Mouse (Mus musculus): ENCODE measurements around the gene Tas1r3. TPM values are rescaled to one million over a fixed set of nuclear protein-coding genes. Genes with fewer than 3 reads are reported as not detected.
A peak's percentile ranks its signal among the peaks of the same experiment; 100 is the strongest.

The Tas1r3 gene
- polyA plus RNA-seq, 1 experiment = 0.08 TPM

DNA sequence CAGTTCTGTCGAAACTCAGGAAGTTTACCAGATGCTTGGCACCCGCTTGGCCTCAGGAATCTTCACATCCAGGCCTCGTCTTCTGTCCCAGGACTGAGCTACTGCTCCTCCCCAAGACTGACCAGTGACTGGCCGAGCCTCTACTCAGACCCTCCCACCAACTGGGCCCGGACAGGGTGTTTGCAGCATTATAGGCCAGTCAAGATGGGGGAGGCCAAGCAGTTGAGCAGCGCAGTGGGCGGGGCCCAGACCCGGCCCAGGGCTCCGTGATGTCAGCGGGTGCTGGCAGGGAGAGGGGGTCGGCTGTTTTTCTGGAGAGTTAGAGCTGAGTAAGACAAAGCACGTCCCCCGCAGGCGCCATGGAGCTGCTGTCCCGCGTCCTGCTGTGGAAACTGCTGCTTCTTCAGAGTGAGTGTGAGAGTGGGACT lies 23.7 kb downstream of the Tas1r3 start, which contains the start of gene Mxra8:
Gene Mxra8 (plus strand): TSS at position 198 of the 428 bp plus-strand sequence.
- Histone ChIP-seq H3K79me2 (ENCODE audit: control insufficient read depth, insufficient read depth) (peaks cover 14% of the 10 kb centered on the region), H3K79me3 (ENCODE audit: low read depth) (peaks cover 4% of the 10 kb centered on the region), H3K4me3 (ENCODE audit: insufficient read depth, poor library complexity, severe bottlenecking) (peak within 1 kb of the TSS; percentile 37), H3K27me3 (ENCODE audit: control insufficient read depth, insufficient read depth, insufficient read length) (no peaks in the 10 kb centered on the region), H3ac (ENCODE audit: control insufficient read depth, insufficient read length, low read depth) (peak within 1 kb of the TSS; percentile 77), H3K36me3 (ENCODE audit: control insufficient read depth, insufficient read depth) (peaks cover 9% of the 10 kb centered on the region)
- TF ChIP-seq MYOG (IDR thresholded peaks at IDR 0.05; ENCODE audit: control insufficient read depth, extremely low read depth, insufficient read length) = no peak
- no peak for TF ChIP-seq USF1 (IDR thresholded peaks at IDR 0.05; ENCODE audit: low read depth)
- no peak for TF ChIP-seq MYOD1 (IDR thresholded peaks at IDR 0.05; ENCODE audit: control insufficient read depth, insufficient read length, low read depth)

DNA sequence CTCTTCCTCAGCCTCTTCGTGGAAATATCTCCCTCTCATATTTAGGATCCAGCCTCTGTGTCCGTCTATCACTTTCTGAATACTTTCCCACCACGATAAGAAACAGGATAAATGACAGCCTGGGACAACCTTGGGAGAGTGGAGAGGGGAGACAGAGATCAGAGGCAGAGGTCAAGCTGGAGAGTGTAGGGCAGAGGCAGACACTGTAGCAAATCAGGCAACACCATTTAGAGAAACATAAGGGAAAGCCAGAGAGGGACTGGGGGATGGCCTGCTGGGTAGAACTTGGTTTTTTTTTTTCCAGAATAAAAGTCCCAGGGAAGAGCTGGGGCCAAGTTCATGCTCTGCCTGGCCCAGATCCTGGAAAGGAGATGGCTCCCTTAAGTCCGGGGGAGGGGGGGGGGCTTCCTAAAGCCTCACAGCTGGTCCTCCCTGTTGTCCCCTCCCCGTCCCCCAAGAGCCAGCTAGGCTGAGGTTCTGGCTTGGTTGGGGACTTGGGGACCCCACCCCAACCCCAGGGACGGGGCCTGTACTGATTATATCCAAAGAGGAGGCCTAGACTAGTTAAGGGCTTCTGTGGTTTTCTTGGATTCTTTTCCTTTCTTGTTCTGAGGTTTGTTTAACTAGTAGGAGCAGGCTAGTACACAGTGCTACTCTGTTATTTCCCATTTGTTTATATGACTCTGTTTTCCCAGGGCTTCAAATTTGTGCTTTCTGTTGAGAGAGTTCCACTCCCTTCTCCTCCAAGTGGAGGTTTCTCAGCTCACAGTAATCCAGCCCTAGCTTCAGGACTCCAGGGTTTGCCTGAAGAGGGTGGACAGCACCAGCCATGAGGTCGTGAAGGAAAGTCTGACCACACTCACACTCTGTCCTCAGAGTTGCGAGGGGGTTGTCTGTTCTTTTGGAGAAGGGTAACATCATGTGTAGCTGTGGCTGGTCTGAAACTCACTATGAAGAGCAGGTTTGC lies 24.7 kb downstream of the Tas1r3 start:
- TF ChIP-seq CEBPB (IDR thresholded peaks at IDR 0.05; ENCODE audit: low read depth) = no peak
- no peak for TF ChIP-seq USF1 (IDR thresholded peaks at IDR 0.05; ENCODE audit: low read depth)
- no peak for TF ChIP-seq MAX (IDR thresholded peaks at IDR 0.05)
- no peak for TF ChIP-seq CTCF (IDR thresholded peaks at IDR 0.05; ENCODE audit: control insufficient read depth, insufficient read depth, insufficient read length)
- no peak for TF ChIP-seq MYOG (IDR thresholded peaks at IDR 0.05; ENCODE audit: control insufficient read depth, extremely low read depth, insufficient read length)
- TF ChIP-seq FOSL1 (IDR thresholded peaks at IDR 0.05; ENCODE audit: insufficient read depth, low read length, poor library complexity, severe bottlenecking) = no peak
- no peak for TF ChIP-seq MYOD1 (IDR thresholded peaks at IDR 0.05; ENCODE audit: control insufficient read depth, insufficient read length, low read depth)
- H3ac ChIP-seq (ENCODE audit: control insufficient read depth, insufficient read length, low read depth) = peak overlapping the region; percentile 29
- H3K36me3 ChIP-seq (ENCODE audit: control insufficient read depth, insufficient read depth) = peaks cover 10% of the 10 kb centered on the region
- H3K27me3 ChIP-seq (ENCODE audit: control insufficient read depth, insufficient read depth, insufficient read length) = no peaks in the 10 kb centered on the region
- peaks cover 14% of the 10 kb centered on the region for H3K79me2 ChIP-seq (ENCODE audit: control insufficient read depth, insufficient read depth)
- H3K79me3 ChIP-seq (ENCODE audit: low read depth) = peaks cover 6% of the 10 kb centered on the region
- H3K4me3 ChIP-seq (ENCODE audit: insufficient read depth, poor library complexity, severe bottlenecking) = no peak overlapping the region

DNA sequence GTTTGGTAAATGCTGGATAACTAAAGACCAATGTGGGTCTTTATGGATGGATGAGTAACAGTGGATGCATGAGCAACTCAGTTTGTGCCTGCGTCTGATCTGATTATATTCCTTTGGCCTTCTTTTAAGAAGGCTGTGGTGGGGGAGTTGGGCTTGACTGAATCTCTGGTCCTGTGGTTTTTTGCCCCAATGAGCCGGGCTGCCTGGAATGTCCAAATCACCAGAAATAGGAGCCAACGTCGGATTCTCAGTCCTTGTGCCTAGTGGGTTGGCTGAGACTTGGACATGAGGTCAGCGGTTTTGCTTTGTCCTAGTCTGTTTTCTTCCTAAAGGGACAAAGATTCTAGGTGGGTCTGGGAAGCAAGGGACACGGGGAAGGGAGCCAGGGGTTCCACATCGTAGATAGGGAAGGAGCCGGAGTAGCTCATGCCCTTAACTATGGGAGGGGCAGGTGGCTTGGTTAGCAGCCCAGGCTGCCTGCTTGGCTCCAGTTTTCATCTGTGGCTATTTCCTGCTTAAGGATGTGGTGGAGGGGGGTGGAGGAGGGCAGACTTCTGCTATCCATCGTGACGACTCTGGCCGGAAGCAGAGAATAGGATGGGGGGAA lies 25.7 kb downstream of the Tas1r3 start:
- Histone ChIP-seq H3K4me3 (ENCODE audit: insufficient read depth, poor library complexity, severe bottlenecking) (no peak overlapping the region), H3K27me3 (ENCODE audit: control insufficient read depth, insufficient read depth, insufficient read length) (no peaks in the 10 kb centered on the region), H3K36me3 (ENCODE audit: control insufficient read depth, insufficient read depth) (peaks cover 14% of the 10 kb centered on the region), H3K79me3 (ENCODE audit: low read depth) (peaks cover 13% of the 10 kb centered on the region), H3ac (ENCODE audit: control insufficient read depth, insufficient read length, low read depth) (peak overlapping the region; percentile 14), H3K79me2 (ENCODE audit: control insufficient read depth, insufficient read depth) (peaks cover 22% of the 10 kb centered on the region)
- TF ChIP-seq USF1 (IDR thresholded peaks at IDR 0.05; ENCODE audit: low read depth) = no peak
- TF ChIP-seq MAX (IDR thresholded peaks at IDR 0.05) = peak; percentile 17

DNA sequence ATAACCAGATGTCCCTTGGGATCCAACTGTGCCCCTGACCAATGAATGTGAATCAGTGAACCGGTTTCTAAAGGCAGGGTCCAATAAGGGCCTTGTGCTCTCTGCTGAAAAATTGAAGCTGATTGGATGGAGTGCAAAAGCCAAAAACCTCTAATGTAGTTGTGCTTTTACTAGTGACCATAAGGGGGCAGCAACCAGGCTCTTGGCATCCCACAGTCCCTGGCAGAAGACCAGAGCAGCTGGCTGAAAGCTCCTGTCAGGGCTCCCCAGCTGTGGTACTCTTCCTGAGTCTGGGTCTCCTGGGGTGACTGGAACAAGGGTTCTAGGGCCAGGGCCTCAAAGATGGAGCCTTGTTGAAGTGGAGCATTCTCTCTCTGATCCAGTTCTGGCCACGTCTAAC lies 29.3 kb downstream of the Tas1r3 start:
- TF ChIP-seq FOSL1 (IDR thresholded peaks at IDR 0.05; ENCODE audit: insufficient read depth, low read length, poor library complexity, severe bottlenecking) = no peak
- peak; percentile 42 for TF ChIP-seq CTCF (IDR thresholded peaks at IDR 0.05; ENCODE audit: control insufficient read depth, insufficient read depth, insufficient read length)
- TF ChIP-seq MYOD1 (IDR thresholded peaks at IDR 0.05; ENCODE audit: control insufficient read depth, insufficient read length, low read depth) = no peak
- TF ChIP-seq USF1 (IDR thresholded peaks at IDR 0.05; ENCODE audit: low read depth) = no peak
- no peak for TF ChIP-seq MAX (IDR thresholded peaks at IDR 0.05)
- no peak for TF ChIP-seq MYOG (IDR thresholded peaks at IDR 0.05; ENCODE audit: control insufficient read depth, extremely low read depth, insufficient read length)
- TF ChIP-seq CEBPB (IDR thresholded peaks at IDR 0.05; ENCODE audit: low read depth) = no peak
- no peak overlapping the region for H3K4me3 ChIP-seq (ENCODE audit: insufficient read depth, poor library complexity, severe bottlenecking)
- no peaks in the 10 kb centered on the region for H3K27me3 ChIP-seq (ENCODE audit: control insufficient read depth, insufficient read depth, insufficient read length)
- peaks cover 11% of the 10 kb centered on the region for H3K36me3 ChIP-seq (ENCODE audit: control insufficient read depth, insufficient read depth)
- peaks cover 16% of the 10 kb centered on the region for H3K79me3 ChIP-seq (ENCODE audit: low read depth)
- H3ac ChIP-seq (ENCODE audit: control insufficient read depth, insufficient read length, low read depth) = no peak overlapping the region
- H3K79me2 ChIP-seq (ENCODE audit: control insufficient read depth, insufficient read depth) = peaks cover 19% of the 10 kb centered on the region

DNA sequence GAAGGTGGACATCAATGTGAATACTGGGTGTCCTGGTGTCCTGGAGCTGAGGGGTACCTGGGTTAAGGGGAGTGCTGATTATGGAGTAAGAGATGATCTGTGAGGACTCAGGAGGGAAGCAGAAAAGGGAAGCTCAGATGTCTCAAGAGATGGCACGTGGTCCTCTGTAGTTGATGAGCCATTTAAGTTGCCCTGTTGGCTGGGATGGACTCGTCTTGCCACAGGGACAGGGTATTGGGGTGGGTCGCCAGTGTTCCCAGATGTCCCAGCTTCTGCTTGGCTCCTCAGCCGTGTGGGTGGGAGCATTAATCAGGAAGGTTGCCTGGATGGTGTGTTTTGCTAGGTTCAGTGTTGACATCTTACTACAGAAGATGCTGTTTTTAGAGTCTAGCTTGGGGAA lies 29.9 kb downstream of the Tas1r3 start:
- TF ChIP-seq MYOG (IDR thresholded peaks at IDR 0.05; ENCODE audit: control insufficient read depth, extremely low read depth, insufficient read length) (no peak), MYOD1 (IDR thresholded peaks at IDR 0.05; ENCODE audit: control insufficient read depth, insufficient read length, low read depth) (no peak), USF1 (IDR thresholded peaks at IDR 0.05; ENCODE audit: low read depth) (no peak), MAX (IDR thresholded peaks at IDR 0.05) (no peak), CEBPB (IDR thresholded peaks at IDR 0.05; ENCODE audit: low read depth) (no peak), CTCF (IDR thresholded peaks at IDR 0.05; ENCODE audit: control insufficient read depth, insufficient read depth, insufficient read length) (no peak), FOSL1 (IDR thresholded peaks at IDR 0.05; ENCODE audit: insufficient read depth, low read length, poor library complexity, severe bottlenecking) (no peak)
- Histone ChIP-seq H3K4me3 (ENCODE audit: insufficient read depth, poor library complexity, severe bottlenecking) (no peak overlapping the region), H3ac (ENCODE audit: control insufficient read depth, insufficient read length, low read depth) (no peak overlapping the region), H3K36me3 (ENCODE audit: control insufficient read depth, insufficient read depth) (peaks cover 11% of the 10 kb centered on the region), H3K27me3 (ENCODE audit: control insufficient read depth, insufficient read depth, insufficient read length) (no peaks in the 10 kb centered on the region), H3K79me2 (ENCODE audit: control insufficient read depth, insufficient read depth) (peaks cover 19% of the 10 kb centered on the region), H3K79me3 (ENCODE audit: low read depth) (peaks cover 16% of the 10 kb centered on the region)
